Mouse (Mus musculus) urinary bladder, postnatal 10 days (tissue): ENCODE data around the gene Shb.

ENCODE experiments used
- DNase-seq: peaks from one replicate; pipeline ENCODE4 v3.0.0; 2022; ENCODE audit warnings: low spot score

Gene Shb

DNA sequence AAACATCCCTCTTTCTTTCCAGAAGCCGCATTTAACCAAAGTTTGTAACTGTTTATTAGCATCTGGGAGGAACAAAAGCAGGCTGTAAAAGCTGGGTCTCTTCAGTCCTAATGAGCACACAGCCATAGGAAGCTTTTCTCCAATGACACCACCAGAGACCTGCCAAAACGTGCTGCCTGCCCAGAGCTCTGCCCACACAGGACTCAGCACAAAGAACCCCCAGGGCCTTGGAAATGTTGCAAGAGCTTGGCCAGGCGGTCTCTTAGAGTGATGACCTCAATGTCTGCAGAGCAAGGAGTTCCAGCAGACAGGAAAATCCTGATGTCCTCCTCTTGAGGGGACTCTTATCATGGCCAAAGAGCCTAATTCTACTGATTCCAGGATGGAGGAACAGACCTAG, 28.5 kb downstream of the Shb start:
- DNase-seq: no peak

DNA sequence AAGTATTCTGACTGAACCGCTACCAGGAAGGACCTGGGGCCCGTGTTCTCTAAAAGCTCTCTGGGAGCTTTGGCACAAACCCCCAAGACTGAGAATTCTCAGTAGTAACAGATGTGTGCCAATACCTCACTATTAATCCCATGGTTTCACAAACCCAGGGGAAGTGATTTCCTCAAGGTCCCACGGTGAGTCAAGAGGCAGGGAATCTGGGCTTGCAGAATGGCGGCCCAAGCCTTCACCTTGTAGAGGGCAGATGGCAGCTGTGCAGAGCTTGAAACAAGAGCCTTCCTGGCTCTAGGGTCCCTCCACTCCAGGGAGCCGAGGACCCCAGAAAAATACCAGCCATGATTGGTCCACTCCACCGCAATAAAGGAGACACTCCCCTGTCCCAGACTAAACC, 28.9 kb downstream of the Shb start:
- no peak for DNase-seq

DNA sequence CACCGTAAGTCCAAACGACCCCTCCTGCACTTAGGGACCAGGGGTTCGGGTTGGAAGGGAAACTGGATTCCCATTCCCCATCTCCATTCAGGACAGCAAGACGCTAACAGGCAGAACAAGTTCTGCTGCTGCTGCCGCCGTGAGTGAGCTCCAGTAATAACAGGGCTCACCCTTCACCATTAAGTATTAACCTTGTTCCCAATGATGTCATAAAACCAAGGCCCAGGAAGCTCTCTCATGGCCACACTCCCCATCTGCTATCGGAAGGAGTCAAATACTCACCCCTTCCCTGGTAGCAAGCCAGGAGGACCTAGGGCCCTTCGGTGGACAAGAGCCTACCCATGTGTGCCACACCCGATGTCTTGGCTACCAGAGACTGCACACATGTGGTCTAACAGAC, 30.3 kb downstream of the Shb start:
- DNase-seq: no peak

DNA sequence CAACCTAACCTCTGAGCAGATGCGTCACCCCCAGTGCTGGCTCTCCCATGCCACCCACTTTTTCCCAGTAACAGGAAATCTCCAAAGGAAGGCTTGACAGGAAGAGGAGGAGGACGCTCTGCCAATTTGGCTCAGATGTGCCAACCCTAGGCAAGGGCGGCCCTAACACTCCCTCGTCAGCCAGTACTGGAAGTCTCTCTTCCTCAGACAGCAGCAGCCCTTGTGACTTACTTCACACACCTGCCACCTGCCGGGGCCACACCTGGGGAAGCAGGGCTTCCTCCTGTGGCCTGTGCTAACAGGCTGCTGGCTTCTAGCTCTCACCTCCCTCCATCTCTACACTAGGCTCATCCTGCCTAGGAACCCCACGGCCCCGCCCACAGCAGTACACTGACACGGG, 31.9 kb downstream of the Shb start:
- no peak for DNase-seq

DNA sequence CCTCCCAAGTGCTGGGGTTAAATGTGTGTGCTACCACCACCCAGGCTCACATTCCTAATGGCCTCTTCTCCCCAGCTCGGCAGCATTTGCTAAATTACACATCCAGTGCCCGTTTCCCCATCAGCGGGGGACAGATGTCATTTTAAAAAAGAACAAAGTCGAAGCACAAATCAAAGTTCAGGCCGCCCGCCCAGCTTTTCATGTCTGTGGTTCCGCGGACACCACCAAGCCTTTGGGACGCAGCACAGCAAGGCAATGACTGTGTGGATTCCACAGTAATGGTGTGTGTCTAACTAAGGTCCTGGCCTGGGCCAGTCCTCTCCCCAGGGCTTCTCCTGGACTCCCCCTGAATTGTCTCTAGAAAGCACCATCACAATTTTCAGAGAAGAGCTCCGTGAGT, 32.7 kb downstream of the Shb start:
- DNase-seq: no peak

DNA sequence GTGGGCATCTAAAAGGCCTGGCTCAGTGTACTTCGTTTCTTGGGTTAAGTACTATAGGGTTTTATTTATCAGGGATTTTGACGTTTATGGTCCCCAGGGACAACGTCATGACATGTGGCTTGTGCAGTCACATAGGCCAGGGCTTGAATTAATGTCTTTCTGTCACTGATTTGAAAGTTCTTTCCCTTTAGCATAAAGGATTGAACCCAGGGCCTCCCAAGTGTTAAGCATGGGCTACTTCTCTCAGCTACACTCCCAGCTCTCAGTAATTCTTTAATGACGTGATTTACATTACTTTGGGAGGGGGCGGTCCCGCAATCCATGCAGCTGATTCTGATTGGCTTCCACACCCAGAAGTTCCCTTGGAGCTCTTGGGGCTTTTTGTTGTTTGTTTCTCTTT, 33.2 kb downstream of the Shb start:
- no peak for DNase-seq

DNA sequence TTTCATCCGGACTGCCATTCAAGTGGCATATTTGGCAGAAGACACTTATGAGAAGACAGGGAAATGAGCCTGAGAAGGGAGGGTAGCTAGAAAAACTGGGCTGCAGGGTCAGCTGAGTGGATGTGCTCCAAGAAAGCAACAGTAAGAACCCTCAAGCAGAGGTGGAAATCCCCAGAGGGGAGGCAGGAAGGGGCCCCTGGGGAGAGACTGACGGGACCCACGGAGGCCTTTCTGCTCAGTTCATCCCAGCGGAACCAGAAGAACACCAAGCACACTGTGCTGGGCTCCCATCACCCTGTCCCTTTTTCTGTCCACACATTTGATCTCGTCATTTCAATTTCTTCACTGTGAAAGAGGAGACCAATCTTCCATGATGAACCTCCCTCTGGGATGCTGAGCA, 33.9 kb downstream of the Shb start:
- DNase-seq: no peak

DNA sequence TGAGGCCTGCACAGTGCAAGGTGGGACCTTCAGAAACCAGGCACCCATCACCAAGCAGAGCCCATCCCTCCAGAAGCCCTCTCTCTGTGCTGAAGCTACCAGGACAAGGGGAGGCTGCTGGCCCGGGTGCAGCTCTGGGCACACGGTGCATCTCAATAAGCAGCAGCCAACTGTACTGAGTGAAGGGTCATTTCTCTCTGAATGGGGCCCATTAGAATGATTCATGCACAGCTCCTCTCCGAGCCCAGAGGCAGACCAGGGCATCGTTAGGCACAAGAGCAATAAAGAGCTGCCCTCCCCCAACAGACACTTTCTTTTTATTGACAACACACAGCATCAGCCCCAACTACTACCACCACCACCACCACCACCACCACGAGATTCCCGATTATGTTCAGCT, 35.0 kb downstream of the Shb start:
- DNase-seq: no peak

DNA sequence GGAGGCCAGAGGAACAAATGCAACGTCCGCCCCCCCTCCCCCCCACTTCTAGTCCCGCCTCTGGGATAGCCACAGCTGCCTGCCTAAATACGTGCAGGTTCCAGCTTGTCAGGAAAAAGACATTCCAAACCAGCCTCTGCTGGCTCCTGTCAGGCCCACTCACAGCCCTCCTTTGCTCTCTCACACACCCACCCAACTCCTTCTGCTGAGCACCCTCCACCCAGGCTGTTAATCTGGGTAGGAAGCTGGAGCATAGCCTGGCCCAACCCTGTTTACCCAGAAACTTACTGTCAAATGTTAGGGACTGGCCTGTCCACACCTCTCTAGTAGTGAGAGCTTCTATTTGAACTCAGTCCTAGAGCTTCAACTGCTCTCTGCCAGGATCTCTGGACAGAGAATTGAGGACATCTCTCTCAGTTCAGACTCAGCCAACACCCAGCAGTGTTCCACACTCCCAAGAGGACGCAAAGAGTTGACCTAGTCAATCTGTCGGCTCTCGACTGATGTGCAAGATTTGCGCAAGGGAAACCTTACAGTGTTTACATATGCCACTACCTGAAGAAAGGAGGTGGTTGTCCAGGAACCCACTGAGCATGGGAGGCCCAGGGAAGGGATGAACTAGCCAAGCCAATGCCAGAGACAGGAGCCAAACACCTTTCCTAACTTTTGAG, 36.6 kb downstream of the Shb start:
- DNase-seq: no peak

DNA sequence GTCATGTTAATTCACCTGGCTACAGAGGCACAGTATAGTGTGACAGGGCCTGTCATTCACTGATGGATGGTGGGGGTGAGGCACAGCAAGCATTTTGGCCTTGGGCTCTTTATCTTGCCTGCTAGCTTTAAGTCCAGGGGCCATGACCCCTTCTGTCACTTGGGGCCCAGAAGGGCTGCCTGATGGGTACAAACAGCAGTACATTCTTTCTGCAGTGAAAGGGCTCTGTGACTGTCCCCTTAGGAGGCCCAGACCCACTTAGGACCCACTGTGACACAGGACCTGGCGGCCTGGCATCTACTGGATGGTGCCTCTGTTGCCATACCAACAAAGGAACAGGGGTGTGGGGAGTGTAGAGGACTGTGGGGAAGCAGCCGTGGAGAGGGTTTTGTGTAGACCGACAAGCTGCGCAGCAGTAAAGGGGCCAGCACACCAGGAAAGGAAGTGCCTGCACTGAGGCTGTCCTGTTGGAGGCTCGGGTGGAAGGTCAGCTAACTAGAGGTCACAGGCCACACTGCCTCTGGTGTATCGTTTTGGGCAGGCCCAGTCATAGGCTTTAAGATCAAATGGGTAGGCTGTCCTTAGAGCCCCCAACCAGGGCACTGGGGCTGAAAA, 38.4 kb downstream of the Shb start:
- no peak for DNase-seq

DNA sequence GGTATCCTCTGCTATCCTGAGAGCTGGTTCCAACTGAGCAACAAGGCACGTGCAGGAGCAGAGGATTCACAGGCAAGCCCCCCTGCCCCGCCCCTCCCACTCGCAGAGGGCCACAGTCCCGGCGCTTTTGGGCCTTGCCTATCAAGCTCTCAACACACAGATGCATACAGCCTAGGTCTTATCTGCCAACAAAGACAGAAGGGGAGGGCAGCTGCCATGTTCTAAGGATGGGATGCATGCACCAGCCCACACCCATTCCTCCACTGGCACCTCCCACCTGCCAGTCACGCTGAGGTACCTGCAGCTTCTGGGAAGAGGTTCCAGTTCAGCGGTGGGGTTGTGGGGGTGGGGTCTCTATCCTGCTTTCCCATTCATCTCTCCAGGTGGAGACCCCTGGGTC, 39.2 kb downstream of the Shb start:
- DNase-seq: no peak

DNA sequence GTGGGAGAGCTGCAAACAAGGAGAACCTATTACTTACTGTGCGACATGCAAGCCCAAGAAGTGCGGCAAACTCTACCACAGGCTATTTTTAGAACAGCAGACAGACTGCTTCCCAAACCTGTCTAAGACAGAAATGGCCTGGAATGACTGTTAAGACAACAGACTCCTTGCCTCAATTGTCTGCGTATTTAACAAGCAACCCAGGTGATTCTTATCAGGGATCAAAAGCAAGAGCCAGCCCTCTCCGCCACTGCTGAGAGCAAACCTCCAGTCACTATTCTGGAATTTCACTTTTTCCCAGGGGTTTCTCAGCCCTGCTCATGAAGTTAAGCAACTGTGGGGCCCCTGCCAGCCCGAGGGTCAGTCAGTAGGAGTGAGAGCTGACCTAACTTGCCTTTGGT, 39.6 kb downstream of the Shb start:
- no peak for DNase-seq

DNA sequence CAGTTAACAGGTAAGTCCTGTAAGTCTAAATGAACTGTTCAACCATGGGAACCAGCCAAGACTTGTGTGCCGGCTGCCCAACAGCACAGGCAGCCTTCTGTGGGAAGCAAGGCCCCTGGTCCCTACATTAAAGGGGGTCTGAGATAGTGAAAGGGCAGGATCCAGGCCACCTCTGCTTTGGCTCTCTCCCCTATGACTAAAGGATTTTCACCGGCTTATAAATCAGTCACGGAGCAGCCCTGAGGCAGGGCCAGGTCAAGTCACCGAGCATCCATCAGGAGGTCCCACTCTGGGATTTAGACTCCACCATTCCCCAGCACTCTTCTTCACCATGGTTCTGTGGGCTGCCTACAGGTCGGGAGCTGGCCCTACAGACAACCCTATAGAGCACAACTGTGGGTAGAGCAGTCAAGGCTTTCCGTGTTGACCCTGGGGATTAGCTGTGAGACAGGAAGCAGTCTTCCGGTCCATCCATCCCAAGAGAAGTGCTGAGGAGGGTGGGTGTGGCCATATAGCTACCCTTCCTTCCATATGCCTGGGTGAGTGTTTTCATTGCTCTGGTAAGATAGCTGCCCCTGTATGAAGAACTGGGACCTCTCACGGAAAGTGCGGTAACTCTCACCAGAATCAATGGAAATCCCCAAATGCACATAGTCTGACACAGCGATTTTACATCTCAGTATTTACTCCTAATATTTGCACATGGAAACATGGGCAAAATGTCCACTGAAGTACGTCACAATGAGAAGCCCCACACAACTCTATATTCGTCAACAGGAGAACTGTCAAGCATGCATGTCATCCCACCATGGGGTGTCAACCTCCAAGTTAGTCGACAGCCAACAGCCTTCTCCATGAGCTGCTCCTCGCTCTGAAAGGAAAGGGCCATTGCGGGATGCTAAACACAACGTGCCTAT, 40.3 kb downstream of the Shb start:
- DNase-seq: no peak

DNA sequence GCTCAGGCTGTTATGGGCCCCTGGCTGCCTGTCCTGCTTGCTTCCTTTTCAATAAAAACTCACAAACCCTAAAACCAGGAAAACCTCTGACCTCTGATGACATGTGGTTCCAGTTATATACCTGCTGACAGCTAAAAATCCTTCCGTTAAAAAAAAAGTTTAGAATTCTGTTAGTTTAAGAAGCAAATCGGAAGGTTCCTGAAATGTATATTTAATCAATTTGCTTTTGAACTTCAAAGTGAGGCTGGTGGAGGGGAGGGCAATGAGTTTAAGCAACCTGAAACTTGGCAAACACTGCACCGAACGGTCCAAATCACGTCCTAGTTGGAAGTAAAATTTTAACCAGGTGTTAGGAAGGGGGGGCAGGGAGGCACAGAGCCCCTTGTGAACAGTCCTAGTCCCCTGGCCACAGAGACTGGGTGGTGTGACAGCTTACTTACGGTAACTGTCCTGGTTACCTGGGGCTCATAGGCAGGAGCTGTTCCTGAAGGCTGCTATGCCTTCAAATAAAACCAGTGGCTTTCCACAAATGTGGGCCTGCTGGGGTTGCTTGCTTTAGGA, 41.1 kb downstream of the Shb start:
- DNase-seq: no peak

DNA sequence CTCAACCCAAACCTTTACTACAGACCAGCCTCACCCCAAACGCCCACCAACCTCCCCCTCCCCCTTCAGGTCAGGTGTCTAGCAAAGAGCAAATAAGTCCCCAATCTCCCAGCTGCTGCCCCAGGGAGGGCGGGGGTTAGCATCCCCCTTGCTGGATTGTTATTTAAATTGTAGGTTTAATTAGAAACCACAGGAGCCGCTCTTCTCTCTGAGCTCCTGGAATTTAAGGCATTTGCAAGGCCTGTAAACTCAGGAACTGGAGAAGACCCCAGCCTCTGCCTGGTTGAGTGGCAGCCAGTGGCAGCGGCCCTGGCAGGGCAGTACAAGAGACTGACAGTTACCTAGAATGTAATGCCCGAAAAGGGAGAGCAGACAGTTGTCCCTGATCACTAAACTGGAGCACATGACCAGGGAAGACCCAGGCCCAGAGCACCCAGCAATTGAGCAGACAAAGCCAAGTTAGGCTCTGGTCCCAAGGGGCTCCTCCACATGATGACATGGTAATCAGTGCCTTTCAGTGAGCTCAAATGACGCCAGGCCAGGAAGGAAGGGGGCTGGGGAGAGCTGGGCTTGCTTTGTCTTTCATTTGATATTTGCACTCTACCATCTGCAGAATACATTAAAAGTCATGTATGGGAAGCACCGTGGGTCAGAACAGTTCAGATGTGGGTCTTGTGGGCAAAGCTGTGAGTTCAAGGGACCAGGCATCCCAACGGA, 42.1 kb downstream of the Shb start:
- no peak for DNase-seq

DNA sequence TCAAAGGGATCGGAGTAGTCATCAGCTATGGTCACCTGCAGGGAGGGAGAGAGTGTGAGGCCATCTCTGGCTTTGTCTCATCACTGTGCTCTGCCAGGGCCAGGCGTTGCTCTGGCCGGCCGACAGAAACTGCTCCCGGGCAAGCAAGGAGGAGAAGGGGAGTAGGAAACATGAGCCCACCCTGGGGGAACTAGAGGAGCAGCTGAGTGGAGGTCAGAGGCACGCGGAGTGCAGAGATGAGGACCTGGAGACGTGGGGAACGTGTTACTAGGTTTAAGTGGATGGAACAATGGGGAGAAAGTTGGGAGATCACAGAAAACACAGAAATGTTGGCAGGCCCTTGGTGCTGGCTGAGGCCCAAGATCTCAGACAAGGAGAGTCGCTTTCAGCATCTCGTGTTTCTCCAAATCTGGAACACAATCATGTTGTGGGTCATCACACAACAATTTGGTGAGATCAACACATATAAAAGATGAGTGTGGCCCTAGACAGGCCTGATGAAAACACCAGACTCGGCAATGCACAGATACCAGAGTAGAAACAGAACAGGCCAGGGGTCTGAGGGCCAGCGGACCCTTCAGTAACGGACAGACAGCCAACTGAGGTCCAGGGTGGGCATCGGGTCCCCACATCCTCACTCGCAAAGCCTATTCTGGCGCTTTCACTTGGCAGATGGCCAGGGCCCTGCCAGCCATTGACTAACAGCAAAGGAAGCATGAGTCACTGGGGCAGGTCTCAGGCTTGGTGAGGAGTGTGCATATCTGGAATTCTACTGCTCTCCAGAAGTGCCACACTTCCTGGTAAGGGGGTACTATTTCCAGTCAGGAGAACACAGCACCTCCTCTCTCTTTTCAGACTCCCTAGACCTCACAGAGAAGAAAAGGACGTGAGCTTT, 42.9 kb downstream of the Shb start:
- DNase-seq: peak; percentile 58

DNA sequence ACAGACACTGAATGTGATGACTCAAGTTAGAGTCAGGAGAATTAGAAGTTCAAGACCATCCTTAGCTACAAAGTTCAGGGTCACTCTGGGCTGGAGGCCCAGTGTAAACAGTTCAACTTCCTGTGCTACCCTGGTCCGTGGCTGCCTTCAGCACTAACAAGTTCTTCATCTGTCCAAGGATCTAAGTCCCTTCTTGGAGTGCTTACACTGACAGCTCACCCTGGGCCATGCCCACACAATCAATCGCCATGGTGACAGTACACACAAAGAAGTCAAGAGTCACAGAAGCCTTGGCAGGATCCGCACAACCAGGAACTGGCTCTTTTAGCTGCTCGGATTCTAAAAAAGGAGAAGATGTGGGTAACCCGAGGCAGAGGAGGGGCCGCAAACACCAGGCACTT, 44.6 kb downstream of the Shb start:
- no peak for DNase-seq

DNA sequence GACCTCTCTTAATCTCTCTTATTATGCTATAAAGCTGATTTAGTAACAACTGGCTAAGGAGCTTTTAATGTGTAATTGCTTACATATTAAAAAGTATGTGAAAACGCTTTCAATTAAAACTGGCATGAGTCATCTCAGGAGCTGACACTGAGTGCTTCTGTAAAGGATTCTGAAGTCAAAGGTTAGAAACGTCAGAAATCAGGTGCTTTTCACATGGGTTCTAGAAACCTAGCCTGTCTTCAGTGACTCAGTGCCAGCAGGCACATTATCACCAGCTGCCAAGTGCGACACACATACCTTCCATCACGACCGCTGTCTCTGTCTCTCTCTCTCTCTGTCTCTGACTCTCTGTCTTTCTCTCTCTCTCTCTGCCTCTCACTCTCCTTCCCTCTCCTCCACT, 47.2 kb downstream of the Shb start:
- DNase-seq: no peak

DNA sequence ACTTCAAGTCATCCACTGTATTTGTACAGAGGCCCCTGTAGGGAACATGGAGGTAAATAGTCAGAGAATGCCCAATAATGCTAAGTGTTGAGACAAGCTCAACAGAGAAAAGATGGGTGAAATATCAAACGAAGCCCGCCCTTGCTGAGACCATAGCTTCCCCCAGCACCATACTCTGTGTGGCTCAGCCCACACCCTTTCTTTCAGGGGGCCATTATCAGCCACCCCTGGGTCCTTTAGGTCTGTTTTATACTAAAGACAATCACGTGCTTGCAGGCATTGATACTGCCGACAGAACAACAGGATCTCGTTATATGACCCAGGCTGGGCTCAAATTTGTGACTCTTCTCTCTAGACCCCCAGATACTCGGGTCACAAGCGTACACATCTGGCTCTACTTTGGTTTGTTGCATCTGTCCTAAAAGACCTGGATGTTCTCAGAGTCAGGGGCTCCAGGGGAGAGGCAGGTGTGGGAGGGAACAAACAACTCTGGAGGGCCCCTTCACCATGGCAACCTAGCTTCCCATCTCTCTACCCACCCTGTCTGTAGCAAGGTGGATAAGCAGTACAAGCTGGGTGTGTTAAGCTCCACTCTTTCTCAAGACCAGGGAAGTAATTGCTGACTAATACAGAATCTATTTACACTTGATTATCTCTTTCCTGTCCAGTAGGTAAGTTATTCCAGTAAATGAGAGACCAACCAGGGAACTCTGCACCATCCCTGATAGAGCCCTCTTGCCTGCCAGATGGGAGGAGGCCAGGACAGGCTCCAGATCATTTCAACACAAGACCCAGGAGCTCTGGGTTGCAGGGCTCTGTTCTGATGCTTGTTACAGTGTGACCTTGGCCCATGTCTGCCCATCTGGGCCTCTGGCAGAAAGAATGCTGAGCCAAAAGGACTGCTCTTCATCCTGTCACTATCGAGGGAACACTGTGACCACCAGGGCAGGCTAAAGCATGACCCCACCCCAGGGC, 48.7 kb downstream of the Shb start:
- DNase-seq: no peak

DNA sequence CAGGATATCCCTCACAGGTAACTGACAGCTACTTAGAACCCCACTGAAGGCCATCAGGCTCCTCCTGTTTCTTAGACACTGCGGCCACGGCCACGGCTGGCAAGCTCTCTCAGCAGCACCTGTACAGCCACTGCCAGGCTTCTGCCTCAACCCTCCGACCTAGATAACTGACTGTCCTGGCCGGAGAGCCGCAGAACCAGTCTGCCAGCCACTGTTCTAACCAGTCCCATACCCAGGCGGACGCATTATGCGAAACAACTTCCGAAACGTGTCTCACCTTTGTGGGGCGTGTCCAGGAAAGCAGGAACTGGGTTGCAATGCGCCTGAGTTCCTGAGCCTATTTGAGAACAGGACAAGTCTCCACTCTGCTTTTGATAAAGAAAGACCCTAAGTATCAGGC, 50.0 kb downstream of the Shb start:
- DNase-seq: no peak
